Mouse (Mus musculus) embryo, embryonic 10 days (tissue): ENCODE measurements around the gene Inca1.

Experiments
- DNase-seq: peaks from one replicate; pipeline ENCODE4 v3.0.0-alpha.2; 2015; ENCODE audit warnings: low spot score

Gene Inca1

DNA sequence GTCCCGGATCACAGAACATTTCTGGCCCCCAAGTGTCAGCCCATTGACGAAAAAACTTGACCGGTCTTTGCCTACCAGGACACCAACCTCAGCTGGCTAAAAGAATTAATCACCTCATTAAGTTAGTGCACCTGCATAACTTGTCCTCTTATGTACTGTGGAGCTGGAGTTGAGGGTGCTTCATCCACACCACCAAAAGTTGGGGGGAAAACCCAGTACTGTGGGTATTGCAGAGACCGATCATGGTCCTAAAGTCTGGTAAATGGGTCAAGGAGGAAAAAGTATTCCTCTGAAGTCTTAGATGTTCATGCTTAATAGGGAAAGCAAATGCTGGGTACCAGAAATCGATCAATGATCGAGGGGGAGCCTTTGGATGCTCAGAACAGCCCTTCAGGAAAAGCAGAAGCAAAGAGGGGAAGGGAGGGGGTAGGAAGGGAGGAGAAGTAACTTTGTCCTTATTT is 47.0 kb downstream of the Inca1 start:
- no peak for DNase-seq

DNA sequence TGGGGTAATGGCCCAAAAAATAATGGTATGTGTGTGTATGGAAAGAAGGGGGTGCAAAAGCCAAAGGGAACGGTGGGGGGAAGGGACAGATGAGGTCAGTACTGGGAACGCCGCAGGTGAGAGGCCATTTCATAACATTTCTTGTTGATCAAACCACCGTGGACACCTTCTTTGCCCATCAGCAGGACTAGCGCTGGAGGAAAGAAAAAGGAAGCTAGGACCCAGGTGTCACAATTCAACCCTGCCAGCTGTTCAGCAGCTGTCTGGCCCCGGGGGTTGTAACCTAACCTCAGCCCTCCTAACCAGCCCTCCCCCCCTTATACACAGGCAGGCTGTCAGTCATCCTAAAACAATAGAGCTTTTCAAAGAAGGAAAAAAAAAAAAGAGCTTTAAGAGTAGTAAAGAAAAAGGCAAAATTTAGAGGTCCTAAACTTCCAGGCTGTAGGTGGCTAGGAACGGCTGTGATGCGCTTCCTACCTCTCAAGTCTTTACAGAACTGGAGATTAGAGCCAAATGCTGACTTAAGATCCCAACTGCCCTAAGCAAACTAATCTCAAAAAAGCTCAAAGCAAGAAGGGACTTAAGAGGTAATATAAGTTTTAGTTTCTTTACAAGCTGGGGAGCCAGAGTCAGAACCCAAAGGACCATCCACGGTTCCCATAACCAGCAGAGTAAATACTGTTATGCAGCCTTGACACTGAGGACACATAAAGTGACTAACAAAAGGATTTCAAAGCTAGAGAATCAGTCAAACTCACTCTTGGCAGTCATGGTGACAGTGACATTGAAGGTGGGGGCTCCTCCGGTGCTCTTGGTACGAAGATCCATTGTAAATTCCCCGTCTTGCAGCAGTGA is 47.7 kb downstream of the Inca1 start:
- DNase-seq, result no peak

DNA sequence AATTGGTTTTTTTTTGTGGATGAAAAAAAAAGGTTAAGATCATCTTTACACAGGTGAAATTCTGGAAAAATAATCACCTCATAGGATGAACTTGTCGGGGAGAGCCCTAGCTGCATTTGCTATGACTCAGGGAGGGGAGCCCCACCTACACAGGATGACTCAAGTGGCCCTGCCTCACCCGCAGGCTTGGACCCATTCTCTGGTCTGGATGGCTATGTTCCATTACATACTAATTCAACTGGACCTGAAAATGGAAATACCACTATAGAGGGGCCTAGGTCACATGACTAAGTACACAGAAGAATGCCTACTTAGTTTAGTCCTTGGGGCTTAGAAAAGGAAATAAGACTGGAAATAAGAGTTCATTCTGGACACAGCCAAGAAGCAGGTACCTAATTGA is 48.6 kb downstream of the Inca1 start:
- no peak for DNase-seq

DNA sequence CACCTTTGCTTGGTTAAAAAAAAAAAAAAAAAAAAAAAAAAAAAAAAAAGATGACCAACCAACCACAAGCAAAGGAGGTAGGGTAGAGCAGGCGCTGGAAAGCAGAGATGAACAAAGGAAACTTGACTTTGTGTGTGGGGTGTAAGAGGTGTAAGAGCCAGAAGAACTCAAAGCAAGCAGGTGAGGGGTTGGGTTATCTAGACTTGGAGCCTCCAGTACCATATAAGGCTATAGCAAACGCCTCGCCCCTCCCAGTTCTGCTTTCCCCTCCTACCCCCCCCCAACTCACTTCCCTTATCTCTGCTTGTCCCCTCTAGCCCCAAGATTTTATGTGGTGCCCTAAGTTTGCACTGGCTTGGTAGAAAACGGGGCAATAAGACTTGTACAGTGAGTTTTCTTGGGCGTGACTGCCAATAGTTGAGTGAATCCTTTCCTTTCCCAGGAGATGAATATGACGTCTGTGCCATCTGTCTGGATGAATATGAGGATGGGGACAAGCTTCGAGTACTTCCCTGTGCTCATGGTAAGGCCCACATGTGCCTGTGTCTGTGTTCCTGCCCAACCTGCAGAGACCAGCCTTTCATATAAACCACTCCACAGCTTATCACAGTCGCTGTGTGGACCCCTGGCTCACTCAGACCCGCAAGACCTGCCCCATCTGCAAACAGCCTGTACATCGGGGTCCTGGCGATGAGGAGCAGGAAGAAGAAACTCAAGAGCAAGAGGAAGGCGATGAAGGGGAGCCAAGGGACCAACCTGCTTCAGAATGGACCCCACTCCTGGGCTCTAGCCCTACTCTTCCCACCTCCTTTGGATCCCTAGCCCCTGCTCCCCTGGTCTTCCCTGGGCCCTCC is 49.4 kb downstream of the Inca1 start:
- DNase-seq, result no peak

DNA sequence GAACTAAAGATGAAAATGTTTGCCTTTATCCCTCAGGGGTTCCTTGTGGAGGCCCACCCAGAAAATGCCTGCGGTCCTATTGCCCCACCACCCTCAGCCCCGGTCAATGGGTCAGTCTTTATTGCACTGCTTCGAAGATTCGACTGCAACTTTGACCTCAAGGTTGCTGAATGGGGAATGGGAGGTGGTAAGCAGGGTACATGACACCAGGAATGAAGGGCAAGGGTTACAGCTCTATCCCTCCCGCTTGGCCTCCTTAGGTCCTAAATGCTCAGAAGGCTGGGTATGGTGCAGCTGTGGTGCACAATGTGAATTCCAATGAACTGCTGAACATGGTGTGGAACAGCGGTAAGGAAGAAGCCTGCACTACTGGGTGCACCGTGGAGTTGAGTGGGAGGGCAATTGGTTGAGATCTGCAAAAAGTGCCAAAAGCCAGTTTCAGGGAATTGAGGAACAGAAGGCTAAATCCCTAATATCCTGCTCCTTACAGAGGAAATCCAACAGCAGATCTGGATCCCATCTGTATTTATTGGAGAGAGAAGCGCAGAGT is 50.7 kb downstream of the Inca1 start:
- no peak for DNase-seq

DNA sequence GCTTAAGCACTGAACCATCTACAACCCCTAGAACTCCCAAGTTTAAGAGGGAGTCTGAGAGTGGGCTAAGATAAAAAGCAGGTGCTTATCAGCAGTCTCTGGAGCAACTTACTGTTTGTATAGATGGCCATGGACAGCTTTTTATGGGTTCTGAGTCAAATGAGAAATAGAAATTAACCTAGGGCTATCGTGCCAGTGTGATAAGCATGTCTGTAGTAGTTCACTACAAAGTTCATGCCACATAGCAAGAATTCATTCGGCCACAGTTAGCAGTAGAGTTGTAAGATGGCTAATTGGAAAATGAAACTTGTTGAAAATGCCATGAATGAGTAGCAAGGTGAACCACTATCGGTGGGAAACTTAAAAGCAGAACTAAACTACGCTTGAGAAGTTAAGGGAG is 51.4 kb downstream of the Inca1 start:
- DNase-seq, result no peak

DNA sequence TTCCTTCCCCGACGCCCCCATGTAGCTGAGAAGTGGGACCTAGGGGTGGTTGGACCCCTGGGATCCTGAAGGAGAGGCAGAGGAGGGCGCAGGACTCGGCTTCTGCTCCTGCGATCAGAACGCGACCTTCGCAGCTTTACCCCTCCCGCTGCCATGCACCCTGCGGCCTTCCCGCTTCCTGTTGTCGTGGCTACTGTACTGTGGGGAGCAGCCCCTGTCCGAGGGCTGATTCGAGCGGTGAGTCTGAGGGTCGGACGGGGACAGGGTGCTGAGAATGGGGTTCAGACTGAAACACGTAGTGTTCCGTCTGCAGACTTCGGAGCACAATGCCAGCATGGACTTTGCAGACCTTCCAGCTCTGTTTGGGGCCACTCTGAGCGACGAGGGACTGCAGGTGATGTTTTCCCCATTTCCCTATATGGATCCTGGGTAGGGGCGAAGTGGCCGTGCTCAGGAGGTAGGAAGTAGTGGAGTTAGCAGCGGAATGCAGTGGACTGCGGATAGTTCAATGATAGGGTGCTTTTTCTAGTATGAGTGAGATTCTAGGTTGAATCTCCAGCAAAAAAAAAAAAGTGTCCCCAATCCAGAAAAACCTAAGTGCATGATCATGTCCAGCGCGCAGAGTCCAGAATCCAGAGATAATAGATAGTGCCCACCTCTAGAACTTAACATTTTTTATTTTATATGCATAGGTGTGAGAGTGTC is 52.1 kb downstream of the Inca1 start:
- peak; percentile 31 for DNase-seq

DNA sequence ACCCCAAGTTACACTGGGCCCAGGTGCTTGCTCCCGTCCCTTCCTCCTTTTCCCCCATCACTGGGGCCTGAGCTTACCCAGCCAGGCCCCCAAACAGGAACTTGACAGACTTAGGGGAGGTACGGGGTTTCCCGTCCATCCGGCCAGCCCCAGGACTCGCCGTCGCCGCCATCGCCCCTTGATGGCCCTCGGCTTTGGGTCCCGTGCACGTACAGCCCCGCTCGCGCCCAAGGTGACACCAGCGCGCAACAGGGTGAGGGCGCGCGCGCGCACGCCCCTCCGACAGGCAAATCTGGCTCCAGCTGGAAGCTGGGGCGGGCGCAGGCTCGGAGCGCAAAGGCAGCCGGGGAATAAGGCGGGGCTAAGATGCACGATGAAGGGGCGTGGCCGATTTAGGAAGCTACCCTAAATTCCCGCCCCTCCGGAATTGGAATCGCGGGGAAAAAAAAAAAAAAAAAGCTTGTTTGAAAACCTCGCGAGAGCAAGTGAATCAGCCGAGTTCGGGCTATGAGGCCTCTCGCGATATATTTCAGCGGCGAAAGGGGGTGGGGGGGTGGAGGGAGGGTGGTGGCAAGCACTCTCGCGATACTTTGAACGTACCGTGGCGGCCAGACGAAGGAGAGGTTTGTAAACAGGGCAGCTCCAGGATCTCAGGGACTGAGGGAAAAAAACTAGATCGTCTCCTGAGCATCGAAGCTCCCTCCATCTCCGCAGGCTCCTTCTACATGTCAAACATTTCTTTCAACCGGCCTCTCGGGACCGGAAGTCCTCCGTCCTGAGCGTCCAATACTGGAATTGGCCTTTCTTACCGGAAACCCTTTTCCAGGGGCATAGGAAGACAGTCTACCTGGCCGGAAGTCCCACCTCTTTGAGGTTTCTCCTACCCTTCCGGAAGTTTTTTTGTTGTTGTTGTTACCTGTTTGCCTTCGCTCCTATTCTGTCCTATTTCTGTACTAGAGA is 53.0 kb downstream of the Inca1 start, which contains the start of the genes Rnf167 and Slc25a11:
Rnf167 (plus strand) TSS at position 545 of the 960 bp plus-strand sequence.
Slc25a11 (minus strand) TSS at position 789 of the 960 bp plus-strand sequence.
- peak; percentile 100 for DNase-seq

DNA sequence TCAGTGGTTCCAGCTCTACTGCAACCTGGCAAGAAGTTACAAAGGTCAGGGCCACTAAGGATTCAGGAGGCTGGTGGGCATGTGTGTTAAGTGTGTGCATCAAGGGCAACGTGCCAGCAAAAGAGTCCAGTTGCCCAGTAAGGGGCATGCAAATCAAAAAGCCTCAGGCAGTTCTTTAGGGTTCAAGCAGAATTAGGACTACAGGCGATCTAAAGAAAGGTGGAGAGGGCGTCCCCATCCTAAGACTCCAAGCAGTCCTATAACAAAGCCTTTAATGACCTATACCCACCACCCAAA is 53.7 kb downstream of the Inca1 start:
- no peak for DNase-seq

DNA sequence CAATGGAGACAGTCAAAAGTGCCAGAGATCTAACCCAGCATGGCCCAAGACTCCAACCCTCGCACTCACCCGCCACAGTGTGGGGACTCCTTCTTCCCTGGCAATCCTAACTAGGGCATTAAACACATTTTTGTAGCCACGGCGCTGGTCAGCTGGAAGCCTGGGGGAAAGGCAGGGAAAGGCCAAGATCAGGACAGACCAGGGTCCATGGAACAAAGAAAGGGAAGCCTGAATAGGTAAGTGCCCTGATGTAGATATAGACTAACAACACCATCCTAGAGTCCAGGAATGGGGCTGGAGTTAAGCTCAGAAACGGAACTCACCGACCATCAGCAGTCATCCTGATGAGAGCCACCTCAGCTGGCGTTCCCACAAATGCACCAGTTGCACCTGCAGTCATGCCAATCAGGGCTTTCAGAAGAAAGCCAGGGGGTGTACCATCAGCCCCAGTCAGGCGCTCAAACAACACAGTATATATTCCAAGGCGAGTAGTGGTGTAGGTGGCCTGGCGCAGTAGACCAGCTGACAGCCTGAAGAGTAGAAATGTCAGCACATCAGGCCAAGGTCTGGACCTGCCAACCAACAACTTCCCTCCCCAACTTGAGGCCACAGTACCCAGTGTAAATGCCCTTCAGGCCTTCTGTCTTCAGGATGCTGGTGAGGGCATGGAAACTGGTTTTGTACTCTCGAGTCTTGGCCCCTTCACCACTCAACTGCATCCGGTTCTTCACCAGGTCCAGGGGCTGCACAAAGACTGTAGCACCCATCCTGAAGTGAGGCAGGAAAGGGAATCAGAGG is 54.3 kb downstream of the Inca1 start:
- DNase-seq, result no peak

DNA sequence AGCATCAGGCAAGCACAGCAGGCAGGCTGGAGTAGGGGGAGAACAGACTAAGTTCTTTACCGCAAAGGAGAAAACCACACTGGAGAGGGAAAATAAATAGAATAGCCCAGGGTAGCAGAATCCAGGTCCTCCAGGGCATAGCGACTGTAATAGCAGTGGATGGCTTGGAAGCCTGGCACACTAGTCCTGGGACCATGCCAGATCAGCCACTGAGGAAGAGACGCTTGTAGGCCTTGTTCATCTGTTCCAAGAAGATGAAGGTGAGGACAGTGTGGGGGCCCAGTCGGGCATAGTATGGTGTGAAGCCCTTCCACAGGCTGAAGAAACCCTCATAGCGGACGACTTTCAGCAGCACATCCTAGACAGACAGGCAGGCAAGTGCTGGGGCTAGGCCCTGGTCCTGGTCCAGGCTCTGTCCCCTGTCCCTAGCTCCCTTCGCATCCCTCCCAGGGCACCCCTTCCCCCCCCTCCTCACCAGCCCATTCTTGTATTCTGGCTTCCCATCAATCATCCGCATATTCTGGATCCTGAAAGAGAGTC is 55.3 kb downstream of the Inca1 start:
- DNase-seq, result no peak

DNA sequence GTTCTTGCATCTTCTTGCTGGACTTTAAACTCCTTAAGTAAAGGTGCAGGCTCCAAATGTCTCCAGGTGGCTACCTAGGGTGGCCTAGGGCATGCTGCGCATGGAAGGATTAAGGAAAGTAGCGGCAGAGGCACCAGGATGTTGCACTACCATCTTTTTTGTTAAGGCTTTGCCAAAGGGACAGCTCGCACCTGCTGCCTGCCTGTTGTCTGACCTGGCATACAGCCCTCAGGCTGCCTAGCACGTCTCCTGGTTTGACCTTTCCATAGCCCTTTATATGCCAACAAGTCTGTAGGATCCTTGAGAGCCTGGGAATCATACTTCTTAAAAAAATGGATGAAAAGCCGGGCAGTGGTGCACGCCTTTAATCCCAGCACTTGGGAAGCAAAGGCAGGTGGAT is 56.9 kb downstream of the Inca1 start:
- DNase-seq, result no peak

DNA sequence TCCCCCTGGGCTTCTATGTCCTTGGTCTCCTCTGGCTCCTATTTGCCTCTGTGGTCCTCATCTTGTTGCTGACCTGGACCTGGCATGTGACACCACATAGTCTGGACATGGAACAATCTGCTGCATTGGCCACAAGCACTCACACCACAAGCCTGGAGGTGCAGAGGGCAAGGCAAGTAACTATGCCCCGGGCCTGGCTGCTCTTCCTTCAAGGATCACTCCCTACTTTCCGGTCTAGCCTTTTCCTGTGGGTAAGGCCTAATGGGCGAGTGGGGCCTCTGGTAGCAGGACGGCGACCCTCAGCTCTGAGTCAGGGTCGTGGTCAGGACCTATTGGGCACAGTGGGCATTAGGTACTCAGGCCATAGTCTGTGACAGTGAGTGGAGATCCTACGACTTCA is 58.7 kb downstream of the Inca1 start:
- no peak for DNase-seq

DNA sequence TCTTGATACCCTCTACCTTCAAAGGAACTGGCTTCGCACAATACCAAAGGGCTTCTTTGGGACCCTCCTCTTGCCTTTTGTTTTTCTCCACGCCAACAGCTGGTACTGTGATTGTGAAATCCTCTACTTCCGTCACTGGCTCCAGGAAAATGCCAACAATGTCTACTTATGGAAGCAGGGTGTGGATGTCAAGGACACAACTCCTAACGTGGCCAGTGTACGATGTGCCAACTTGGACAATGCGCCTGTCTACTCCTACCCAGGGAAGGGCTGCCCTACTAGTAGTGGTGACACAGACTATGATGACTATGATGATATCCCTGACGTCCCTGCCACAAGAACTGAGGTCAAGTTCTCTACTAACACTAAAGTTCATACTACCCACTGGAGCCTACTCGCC is 60.0 kb downstream of the Inca1 start:
- DNase-seq, result no peak

DNA sequence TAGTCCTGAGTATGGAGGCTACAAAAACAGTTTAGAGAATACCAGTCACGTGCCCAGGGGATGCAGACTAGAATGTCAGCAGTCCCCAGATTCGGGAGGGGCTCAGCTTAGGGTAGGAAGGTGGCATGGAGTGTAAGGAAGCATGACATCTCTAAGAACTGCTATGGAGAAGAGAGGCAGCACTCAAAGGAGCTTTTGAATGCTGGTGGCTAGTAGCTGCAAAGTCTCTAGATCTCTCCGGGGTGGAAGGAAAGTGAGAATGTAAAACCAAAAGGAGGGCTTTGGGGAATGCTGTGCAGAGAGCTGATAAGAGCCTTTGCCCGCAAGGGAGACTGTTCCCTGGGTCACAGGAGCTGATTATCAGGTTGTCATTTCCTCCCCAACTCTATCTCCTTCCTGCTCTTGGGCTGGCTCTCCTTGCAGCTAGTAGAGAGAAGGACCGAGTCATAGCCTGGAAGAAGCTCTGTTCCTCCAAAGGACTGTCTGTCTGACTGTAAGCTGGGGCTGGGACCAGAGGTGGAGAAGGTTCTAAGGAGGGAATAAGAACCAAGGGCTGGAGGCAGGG is 61.2 kb downstream of the Inca1 start, which contains the start of gene Gp1ba:
Gp1ba (plus strand) TSS at position 409 of the 565 bp plus-strand sequence.
- DNase-seq, result no peak
